Mouse (Mus musculus) MEL (cell line): Measurements from ENCODE around the gene Rac1.

ENCODE experiments used
- CHD1 ChIP-seq: IDR thresholded peaks from 2 replicates; pipeline ENCODE4 v1.6.1; 2012; ENCODE audit warnings: low read depth, mild to moderate bottlenecking, inconsistent platforms, low read length, improper control_type of control experiment
- CHD2 ChIP-seq: IDR thresholded peaks from 2 replicates; pipeline ENCODE4 v1.6.1; 2011; ENCODE audit warnings: low read length, improper control_type of control experiment
- CTCF ChIP-seq, 3 experiments: IDR thresholded peaks in 2 of 3; conservative IDR thresholded peaks in 1 of 3; 2 replicates each; pipeline ENCODE4 v1.5.1; 2011 to 2012; ENCODE audit warnings: low read length in 3 of 3, low read depth in 2 of 3, mild to moderate bottlenecking in 2 of 3, improper control_type of control experiment in 1 of 3, inconsistent platforms in 1 of 3, mixed read lengths in 1 of 3, moderate library complexity in 1 of 3; ENCODE audit not compliant: control insufficient read depth in 1 of 3, insufficient read depth in 1 of 3, poor library complexity in 1 of 3, severe bottlenecking in 1 of 3
- E2F4 ChIP-seq: IDR thresholded peaks from 2 replicates; pipeline ENCODE4 v1.6.1; 2011; ENCODE audit warnings: low read depth, low read length, improper control_type of control experiment, borderline replicate concordance
- EP300 ChIP-seq, 2 experiments: IDR thresholded peaks; 2 replicates each; pipeline ENCODE4 v1.6.1; 2011; ENCODE audit warnings: improper control_type of control experiment in 2 of 2, low read length in 2 of 2, low read depth in 1 of 2, mild to moderate bottlenecking in 1 of 2
- MAX ChIP-seq: IDR thresholded peaks from 2 replicates; pipeline ENCODE4 v1.6.1; 2011; ENCODE audit warnings: low read length, improper control_type of control experiment
- POLR2A ChIP-seq, 2 experiments: IDR thresholded peaks; 2 replicates each; pipeline ENCODE4 v1.6.1; 2011 to 2012; ENCODE audit warnings: low read length in 2 of 2, mild to moderate bottlenecking in 2 of 2, control low read depth in 1 of 2, improper control_type of control experiment in 1 of 2, low read depth in 1 of 2, moderate library complexity in 1 of 2; ENCODE audit not compliant: control insufficient read depth in 1 of 2, insufficient read depth in 1 of 2, poor library complexity in 1 of 2
- TAL1 ChIP-seq: IDR thresholded peaks from 2 replicates; pipeline ENCODE4 v1.6.1; 2012; ENCODE audit warnings: mild to moderate bottlenecking, inconsistent platforms, low read length, moderate library complexity, mixed read lengths
- UBTF ChIP-seq: IDR thresholded peaks from 2 replicates; pipeline ENCODE4 v1.6.1; 2012; ENCODE audit warnings: low read depth, mild to moderate bottlenecking, inconsistent platforms, low read length, improper control_type of control experiment, moderate library complexity, borderline replicate concordance; ENCODE audit not compliant: insufficient read depth
- ZMIZ1 ChIP-seq: IDR thresholded peaks from 2 replicates; pipeline ENCODE4 v1.6.1; 2012; ENCODE audit warnings: low read depth, mild to moderate bottlenecking, inconsistent platforms, low read length, improper control_type of control experiment, moderate library complexity

GRCm38 (mm10) chr5:143518045-143518591 lies 9.7 kb downstream of the Rac1 start:
- TF ChIP-seq POLR2A (IDR thresholded peaks at IDR 0.05; ENCODE audit: control insufficient read depth in 1 of 2, insufficient read depth in 1 of 2, low read depth in 1 of 2, low read length in 2 of 2, poor library complexity in 1 of 2): no peak
- TF ChIP-seq E2F4: no peak
- no peak for TF ChIP-seq EP300 (IDR thresholded peaks at IDR 0.05; ENCODE audit: low read depth in 1 of 2, low read length in 2 of 2)
- no peak for TF ChIP-seq MAX
- TF ChIP-seq ZMIZ1: no peak
- no peak for TF ChIP-seq CTCF (IDR thresholded peaks at IDR 0.05 in 2 of 3, conservative IDR thresholded peaks at IDR 0.05 in 1 of 3; ENCODE audit: control insufficient read depth in 1 of 3, insufficient read depth in 1 of 3, low read depth in 2 of 3, low read length in 3 of 3, poor library complexity in 1 of 3, severe bottlenecking in 1 of 3)
- no peak for TF ChIP-seq TAL1
- no peak for TF ChIP-seq CHD2
- no peak for TF ChIP-seq UBTF
- TF ChIP-seq CHD1: no peak
